Mouse (Mus musculus) right cerebral cortex, postnatal 14 days (tissue): ENCODE results near the gene Sec14l4.
"Not testable (repeated sequence)": the region's sequence is repeated elsewhere in the genome, so short reads cannot be mapped to it uniquely, and the experiment has no call there.

Experiments used
- DNase-seq: peaks from one replicate; pipeline ENCODE4 v3.0.0; 2022

The Sec14l4 gene

GRCm38 (mm10) chr11:4031126-4031941 lies at the start of gene Sec14l4:
Gene Sec14l4 (plus strand): TSS chr11:4031462.
- DNase-seq: no peak

- DNase-seq: no peak
Observed at GRCm38 (mm10) chr11:3981536-3981935, 49.7 kb upstream of the Sec14l4 start.

- DNase-seq: no peak
Observed at GRCm38 (mm10) chr11:3982275-3983209, 48.7 kb upstream of the Sec14l4 start.

- DNase-seq: peak; percentile 21
Observed at GRCm38 (mm10) chr11:3983291-3983862, 47.9 kb upstream of the Sec14l4 start, which contains the start of gene Gal3st1. Gene Gal3st1 (plus strand): TSS chr11:3983636.

- no peak for DNase-seq
Observed at GRCm38 (mm10) chr11:3983863-3984745, 47.2 kb upstream of the Sec14l4 start.

GRCm38 (mm10) chr11:3989748-3990147 lies 41.5 kb upstream of the Sec14l4 start:
- DNase-seq: no peak

- no peak for DNase-seq
Observed at GRCm38 (mm10) chr11:3993132-3993531, 38.1 kb upstream of the Sec14l4 start.

- DNase-seq: no peak
Observed at GRCm38 (mm10) chr11:3993914-3994313, 37.3 kb upstream of the Sec14l4 start.

GRCm38 (mm10) chr11:3995511-3995910 lies 35.8 kb upstream of the Sec14l4 start:
- DNase-seq: no peak

GRCm38 (mm10) chr11:3996840-3997239 lies 34.4 kb upstream of the Sec14l4 start:
- no peak for DNase-seq

GRCm38 (mm10) chr11:3997978-3998720 lies 33.1 kb upstream of the Sec14l4 start:
- no peak for DNase-seq

GRCm38 (mm10) chr11:3999547-3999946 lies 31.7 kb upstream of the Sec14l4 start:
- DNase-seq: no peak

GRCm38 (mm10) chr11:4001603-4002002 lies 29.7 kb upstream of the Sec14l4 start:
- peak; percentile 74 for DNase-seq

- no peak for DNase-seq
Observed at GRCm38 (mm10) chr11:4005220-4005805, 25.9 kb upstream of the Sec14l4 start.

- DNase-seq: no peak
Observed at GRCm38 (mm10) chr11:4006462-4006861, 24.8 kb upstream of the Sec14l4 start.

GRCm38 (mm10) chr11:4012616-4013015 lies 18.6 kb upstream of the Sec14l4 start:
- DNase-seq: no peak

GRCm38 (mm10) chr11:4015796-4016195 lies 15.5 kb upstream of the Sec14l4 start:
- not testable (repeated sequence) for DNase-seq

- not testable (repeated sequence) for DNase-seq
Observed at GRCm38 (mm10) chr11:4022111-4022510, 9.2 kb upstream of the Sec14l4 start.

- DNase-seq: no peak
Observed at GRCm38 (mm10) chr11:4023321-4023720, 7.9 kb upstream of the Sec14l4 start.

- no peak for DNase-seq
Observed at GRCm38 (mm10) chr11:4027066-4027465, 4.2 kb upstream of the Sec14l4 start.
